Mouse (Mus musculus) left cerebral cortex, postnatal 14 days (tissue): Measurements from ENCODE around the gene Igsf21. TPM values are rescaled to one million over a fixed set of nuclear protein-coding genes. Genes with fewer than 3 reads are reported as not detected.

Experiments
- DNase-seq, 2 experiments: peaks; one replicate each; pipeline ENCODE4 v3.0.0; 2021 to 2022; ENCODE audit warnings: low spot score in 2 of 2, mixed read lengths in 1 of 2
- intact Hi-C: fragments of 180-260 bp; cut with DNase I; formaldehyde crosslinking; loops from one replicate; pipeline ENCODE4 v1.15.1; 2025
- total RNA-seq, 2 experiments: library from RNA; stranded (reverse); gene quantifications; 2 replicates each; pipeline ENCODE4 v1.2.3; 2021

The Igsf21 gene
- total RNA-seq, 2 experiments from 2014 or later, result 108 to 128 TPM

DNA sequence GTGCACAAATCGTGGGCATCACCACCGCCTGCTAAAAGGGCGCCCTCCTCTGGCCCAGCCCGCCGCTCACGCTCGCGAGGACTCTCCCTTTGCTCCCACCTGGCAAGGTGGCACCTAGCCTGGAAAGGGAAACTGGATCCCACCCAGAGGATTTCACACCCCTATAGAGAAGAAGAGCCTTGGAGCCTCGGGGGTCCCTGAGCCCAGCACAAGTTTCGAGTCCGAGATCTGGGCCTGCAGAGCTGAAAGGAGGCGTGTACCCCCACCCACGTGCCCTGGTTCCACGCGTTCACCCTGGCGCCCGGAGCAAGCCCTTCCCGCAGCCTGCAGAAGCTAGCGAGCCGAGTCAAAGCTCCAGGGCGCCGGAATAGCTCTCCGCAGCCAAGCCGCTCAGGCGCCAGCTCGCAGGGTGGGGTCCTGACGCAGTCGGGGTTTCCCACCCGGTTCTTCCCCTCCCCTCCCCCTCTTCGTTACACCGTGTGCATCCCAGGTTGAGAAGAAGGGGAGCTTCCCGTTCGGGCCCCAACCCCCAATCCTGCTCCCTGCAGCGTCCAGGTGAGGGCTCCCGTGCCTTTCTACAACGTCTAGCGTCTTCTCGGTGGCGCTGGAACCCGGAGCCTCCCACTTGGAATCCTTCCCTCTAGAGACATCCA, 2.3 kb downstream of the Igsf21 start:
- intact Hi-C loops, result loop anchor here (10.0 kb wide), 2 partner anchors 139 to 431 kb away; no protein-coding TSS in a partner anchor
- no peak for DNase-seq

GRCm38 (mm10) chr4:140243231-140243630, 3.4 kb downstream of the Igsf21 start:
- intact Hi-C loops, result loop anchor here (10.0 kb wide), 2 partner anchors 138 to 432 kb away; no protein-coding TSS in a partner anchor
- DNase-seq, result no peak

- intact Hi-C loops, result loop anchor here (10.0 kb wide), 2 partner anchors 137 to 433 kb away; no protein-coding TSS in a partner anchor
- no peak for DNase-seq
Observed at GRCm38 (mm10) chr4:140242291-140242690, 4.3 kb downstream of the Igsf21 start.

- intact Hi-C loops, result no loop called here
- peak in 1 of 2 experiments; percentile 44 for DNase-seq
Observed at GRCm38 (mm10) chr4:140237305-140237741, 9.3 kb downstream of the Igsf21 start.

DNA sequence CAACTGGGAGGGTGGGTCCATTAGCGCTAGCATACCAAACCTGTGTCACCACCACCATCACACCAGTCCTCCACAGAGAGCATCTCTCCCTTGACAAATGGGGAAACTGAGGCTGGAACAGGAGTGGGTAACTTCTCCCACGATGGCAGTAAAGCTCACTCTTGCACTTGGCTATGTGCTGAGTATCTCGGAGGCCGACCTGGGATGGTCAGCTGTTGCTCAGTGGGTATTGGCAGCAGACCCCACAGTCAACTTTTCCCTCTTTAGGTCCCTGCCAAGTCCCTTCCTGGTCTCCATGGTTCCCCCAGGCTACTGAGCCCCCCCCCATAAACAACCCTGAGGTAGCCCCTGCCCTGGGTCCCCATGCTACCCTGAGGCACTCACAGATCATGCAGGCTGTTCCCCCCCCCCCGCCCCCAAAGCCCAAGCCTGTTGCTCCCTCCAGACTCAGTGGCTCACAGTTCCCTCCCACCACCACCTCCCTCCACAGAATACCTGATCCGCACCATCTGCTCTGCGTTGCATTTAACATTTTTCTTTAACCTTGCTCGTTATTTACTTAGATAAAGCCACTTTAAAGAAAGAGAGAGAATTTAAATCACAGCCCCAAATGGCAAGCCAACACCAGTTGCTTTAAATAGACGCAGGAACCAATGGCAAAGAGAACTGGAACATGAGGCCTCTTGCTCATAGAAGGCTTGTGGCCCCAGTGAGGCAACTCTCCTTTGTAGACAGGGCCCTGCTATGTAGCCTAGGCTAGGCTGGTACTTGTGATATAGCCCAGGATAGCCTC, 11.0 kb downstream of the Igsf21 start:
- intact Hi-C loops, result no loop called here
- no peak for DNase-seq

DNA sequence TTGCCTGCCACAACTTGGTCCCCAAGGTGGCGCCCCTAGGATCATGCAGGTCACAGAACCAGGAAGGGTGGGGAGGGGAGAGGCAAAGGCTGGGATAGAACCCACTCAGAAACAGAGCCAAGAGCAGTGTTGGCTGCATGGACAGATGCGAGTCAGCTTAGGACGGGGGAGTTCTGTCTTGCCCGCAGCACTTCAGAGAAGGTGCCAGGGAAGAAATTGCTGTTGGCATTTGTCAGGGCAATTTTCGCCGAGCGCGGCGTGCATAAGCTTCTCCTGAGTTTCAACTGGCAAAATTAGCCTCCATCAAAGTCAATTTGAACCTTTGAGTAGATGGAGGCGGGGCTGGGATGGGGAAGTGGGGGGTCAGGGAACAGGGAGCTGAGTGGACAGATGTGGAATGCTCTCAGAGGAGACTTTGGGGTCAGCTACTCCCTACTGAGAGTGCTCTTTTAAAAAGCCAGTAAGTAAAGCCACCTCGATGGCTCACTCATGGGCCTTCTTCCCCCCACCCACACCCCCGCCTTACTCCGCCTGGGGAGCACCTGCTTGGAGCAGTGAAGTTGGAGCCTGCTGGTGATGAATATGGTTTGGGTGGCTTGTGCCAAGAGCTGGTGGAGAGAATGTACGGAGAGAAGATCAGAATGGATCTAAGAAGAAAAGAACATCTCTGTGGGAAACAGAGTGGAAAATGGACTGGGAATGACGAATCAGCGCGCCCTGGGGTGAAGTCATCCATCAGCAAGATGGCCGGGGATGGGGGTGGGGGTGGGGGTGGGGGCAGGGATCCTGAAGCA, 12.0 kb downstream of the Igsf21 start:
- DNase-seq, result no peak
- intact Hi-C loops, result no loop called here

- DNase-seq, result no peak
- intact Hi-C loops, result no loop called here
Observed at GRCm38 (mm10) chr4:140227837-140228236, 18.7 kb downstream of the Igsf21 start.

GRCm38 (mm10) chr4:140225204-140225603, 21.4 kb downstream of the Igsf21 start:
- DNase-seq, result no peak
- intact Hi-C loops, result no loop called here

GRCm38 (mm10) chr4:140224451-140224850, 22.1 kb downstream of the Igsf21 start:
- intact Hi-C loops, result no loop called here
- no peak for DNase-seq

DNA sequence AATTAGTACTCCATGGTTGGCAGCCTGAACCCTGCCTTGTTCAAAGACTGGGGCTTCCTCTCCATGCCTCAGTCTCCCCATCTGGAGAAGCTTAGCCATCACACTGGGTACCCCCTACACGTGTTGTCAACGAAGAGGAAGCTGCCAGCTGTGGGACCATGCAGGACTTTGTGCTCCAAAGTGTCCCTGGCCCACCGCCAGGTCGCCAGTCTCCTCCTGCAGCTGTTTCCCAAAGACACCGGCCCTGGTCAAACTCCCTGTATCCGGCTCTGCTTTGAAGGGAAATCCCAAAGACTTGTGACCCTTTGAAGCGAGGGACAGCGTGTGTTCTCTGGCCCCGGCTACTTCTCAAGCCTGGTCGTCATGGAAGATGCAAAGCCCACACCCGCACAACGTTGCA, 23.5 kb downstream of the Igsf21 start:
- intact Hi-C loops, result no loop called here
- DNase-seq, result no peak

DNA sequence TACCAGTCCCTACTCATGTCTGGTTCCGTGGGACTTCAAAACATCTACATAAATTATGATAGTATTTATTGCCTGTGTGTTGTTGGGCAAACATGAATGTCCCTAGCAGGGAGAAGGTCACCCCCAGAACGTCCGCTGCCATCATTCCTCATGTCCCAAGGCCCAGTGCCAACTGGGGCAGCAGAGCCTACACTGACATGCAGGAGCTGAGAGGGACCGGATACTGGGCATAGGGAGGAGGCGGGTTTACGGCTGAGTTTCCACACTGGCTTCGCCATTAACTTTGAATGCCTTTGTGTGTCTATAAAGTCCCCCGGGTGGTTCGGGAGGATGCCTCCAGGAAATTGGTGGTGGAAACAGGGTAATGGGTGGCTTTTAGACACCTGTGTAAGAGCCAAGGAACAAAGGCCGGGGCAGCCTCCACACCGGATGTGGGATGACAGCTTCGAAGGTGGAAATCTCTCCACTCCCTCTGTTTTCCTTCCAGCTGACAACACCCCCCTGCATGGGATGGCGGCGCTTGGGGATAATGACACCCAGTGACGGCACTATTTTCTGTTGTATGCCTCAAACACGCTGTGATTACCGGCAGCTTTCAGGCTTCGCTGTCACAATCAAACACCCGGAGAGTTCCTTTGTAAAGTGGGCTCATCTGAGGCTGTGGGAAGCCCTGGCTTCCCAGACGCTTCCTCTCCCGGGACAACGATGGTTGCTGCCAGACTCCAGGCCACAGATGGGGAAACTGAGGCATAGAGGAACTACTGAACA, 26.1 kb downstream of the Igsf21 start:
- intact Hi-C loops, result no loop called here
- DNase-seq, result peak in 1 of 2 experiments; percentile 13

- DNase-seq, result no peak
Observed at GRCm38 (mm10) chr4:140218853-140219852, 27.4 kb downstream of the Igsf21 start.

GRCm38 (mm10) chr4:140218384-140218783, 28.2 kb downstream of the Igsf21 start:
- intact Hi-C loops, result no loop called here
- peak; percentile 37 to 58 for DNase-seq

More at GRCm38 (mm10) chr4:140218853-140219852, 27.4 kb downstream of the Igsf21 start:
- intact Hi-C loops, result no loop called here

GRCm38 (mm10) chr4:140217934-140218333, 28.6 kb downstream of the Igsf21 start:
- intact Hi-C loops, result no loop called here
- DNase-seq, result no peak

DNA sequence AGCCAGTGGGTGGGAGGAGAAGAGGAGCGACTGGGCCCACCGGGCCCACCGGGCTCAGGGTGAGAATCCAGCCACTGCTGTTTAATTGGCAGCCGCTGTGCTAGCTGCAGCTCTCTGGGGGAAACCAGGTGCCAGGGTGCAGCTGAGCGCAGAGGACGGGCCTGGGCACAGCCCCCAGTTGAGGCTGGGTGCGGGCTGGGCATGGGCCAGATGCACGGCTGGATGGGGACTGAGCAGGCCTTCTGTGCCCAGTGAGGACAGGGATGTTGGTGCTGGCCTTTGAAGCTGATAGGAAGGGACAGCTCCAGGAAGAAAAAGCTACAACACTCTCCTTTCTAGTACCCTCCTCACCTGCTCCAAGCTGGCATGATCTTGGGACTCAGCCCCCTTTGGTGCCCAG, 30.5 kb downstream of the Igsf21 start:
- DNase-seq, result no peak
- intact Hi-C loops, result no loop called here

DNA sequence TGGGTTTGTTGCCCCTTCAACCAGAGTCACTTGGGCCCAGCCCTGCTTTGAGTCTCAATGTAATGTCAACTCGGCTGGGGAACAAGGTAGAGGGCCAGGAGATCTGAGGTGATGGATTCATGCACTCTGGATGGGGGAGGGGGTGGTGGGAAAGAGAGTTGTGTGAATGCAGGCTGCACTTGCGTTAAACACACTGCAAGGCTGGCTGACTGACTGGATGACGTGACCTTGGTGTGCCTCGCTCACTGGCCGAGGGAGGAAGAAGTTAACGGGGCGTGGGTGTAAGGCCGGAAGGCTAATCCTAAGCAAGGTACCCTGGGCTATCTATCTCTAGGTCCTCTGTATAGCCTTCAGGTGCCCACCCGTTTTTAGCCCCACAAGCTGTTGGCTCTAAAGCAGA, 31.4 kb downstream of the Igsf21 start:
- intact Hi-C loops, result no loop called here
- no peak for DNase-seq

DNA sequence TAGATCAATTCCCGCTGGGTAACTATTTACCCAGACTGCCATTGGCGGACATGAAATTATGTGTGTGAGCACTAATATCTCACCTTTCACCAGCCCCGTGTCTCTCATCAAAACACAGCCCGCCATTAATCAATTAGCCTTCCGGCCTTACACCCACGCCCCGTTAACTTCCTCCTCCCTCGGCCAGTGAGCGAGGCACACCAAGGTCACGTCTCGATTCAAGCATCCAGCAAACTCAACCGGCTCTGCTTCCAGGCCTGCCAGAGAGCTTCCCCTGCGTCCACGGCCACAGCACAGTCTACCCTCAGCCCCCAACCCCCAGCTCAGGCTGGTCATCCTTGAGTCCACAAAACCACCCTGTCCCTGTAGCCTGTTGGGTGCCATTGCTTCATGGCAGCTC, 32.2 kb downstream of the Igsf21 start:
- no peak for DNase-seq
- intact Hi-C loops, result no loop called here
